Comparison of ENCODE assay signal across 18 mouse cellular contexts in genomic region chr11:103419667-103420066, GRCm38 (mm10).
"Had no signal": no experiment of that assay in that cellular context is flagged by ENCODE, and none has a peak within 500 bp of the region (broad histone marks: within the 10 kb centered on the region; RNA-seq: fewer than 3 reads in every experiment).

No protein-coding gene starts in this region.

- ATAC-seq: intestine, embryonic 16.5 days had no signal

- H3K27me3 ChIP-seq: limb, embryonic 15.5 days; lung, embryonic 15.5 days; neural tube, embryonic 12.5 days; neural tube, embryonic 15.5 days had no signal

- H3K4me3 ChIP-seq: limb, embryonic 12.5 days; limb, embryonic 15.5 days; liver, embryonic 13.5 days; lung, embryonic 15.5 days; neural tube, embryonic 12.5 days; neural tube, embryonic 15.5 days had no signal

- H3K4me1 ChIP-seq: limb, embryonic 12.5 days; limb, embryonic 15.5 days; liver, embryonic 13.5 days; lung, embryonic 15.5 days; neural tube, embryonic 12.5 days; neural tube, embryonic 15.5 days had no signal

- H3K9me3 ChIP-seq: limb, embryonic 12.5 days; limb, embryonic 15.5 days; liver, embryonic 13.5 days; lung, embryonic 15.5 days; neural tube, embryonic 12.5 days; neural tube, embryonic 15.5 days had no signal

- DNase-seq: kidney, postnatal 4 days; left cerebral cortex, postnatal 4 days; liver, embryonic 13.5 days; lung, postnatal 10 days; lung, postnatal 36 days; midbrain, embryonic 14.5 days; right cerebral cortex, adult 18-20 months; right cerebral cortex, postnatal 14 days; right cerebral cortex, postnatal 4 days; thymus, adult 18-20 months; thymus, postnatal 4 days had no signal

- H3K36me3 ChIP-seq: limb, embryonic 12.5 days; limb, embryonic 15.5 days; liver, embryonic 13.5 days; lung, embryonic 15.5 days; neural tube, embryonic 12.5 days; neural tube, embryonic 15.5 days had no signal

- H3K9ac ChIP-seq: limb, embryonic 12.5 days; limb, embryonic 15.5 days; liver, embryonic 13.5 days; lung, embryonic 15.5 days; neural tube, embryonic 12.5 days; neural tube, embryonic 15.5 days had no signal

- H3K4me2 ChIP-seq: limb, embryonic 12.5 days; limb, embryonic 15.5 days; liver, embryonic 13.5 days; lung, embryonic 15.5 days; midbrain, embryonic 11.5 days; neural tube, embryonic 12.5 days; neural tube, embryonic 15.5 days had no signal

- H3K27ac ChIP-seq: limb, embryonic 12.5 days; limb, embryonic 15.5 days; liver, embryonic 13.5 days; lung, embryonic 15.5 days; neural tube, embryonic 12.5 days; neural tube, embryonic 15.5 days had no signal
